Mouse (Mus musculus): ENCODE results near the gene Phf23.

DNA sequence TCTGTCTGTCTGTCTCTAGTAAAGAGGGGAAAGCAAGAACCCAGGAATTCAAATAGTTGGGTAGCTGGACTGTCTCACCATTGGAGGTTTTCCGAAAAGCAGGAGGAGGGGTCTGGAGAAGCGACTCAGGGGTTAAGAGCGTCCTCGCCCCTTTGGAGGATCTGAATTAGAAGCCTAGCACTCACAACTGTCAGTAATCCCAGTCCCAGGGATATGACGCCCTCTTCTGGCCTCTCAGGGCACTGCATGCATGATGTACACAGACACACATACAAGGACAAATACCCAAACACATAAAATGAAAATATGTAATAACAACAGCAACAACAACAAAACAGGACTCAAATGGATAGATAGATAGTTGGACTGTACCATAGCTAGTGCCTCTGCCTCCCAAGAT, 35.0 kb upstream of the Phf23 start:
- no peak for TF ChIP-seq POLR2A (IDR thresholded peaks at IDR 0.05; ENCODE audit: low read depth, low read length)
- peak; percentile 30 for TF ChIP-seq CTCF (conservative IDR thresholded peaks at IDR 0.05; ENCODE audit: insufficient read depth, insufficient read length, low read depth, low read length)
